Mouse (Mus musculus): ENCODE measurements around the gene Trmt44. TPM values are rescaled to one million over a fixed set of nuclear protein-coding genes. Genes with fewer than 3 reads are reported as not detected.

The Trmt44 gene
- polyA plus RNA-seq, 1 experiment from 2014 or later: 9.1 TPM

DNA sequence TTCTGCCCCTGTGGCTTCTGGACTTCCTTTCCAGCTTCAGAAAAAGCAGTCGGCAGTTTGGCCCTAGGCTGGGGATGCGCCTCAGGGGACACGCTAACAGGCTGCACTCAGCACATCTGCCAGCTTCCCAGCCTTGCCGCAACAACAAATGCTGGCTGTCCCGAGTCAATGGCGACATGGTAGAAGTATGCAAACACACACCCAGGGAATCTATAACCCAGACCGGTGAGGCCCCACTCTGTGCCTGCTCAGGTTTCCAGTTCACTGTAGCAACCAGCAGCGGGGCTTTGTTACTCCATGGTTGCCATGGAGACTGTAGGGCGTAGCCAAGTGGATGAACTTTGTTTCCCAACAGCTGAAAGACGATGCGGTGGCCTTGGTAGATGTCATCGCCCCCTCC, 34.5 kb upstream of the Trmt44 start:
- no peak for ATAC-seq (ENCODE audit: low read depth)
- Histone ChIP-seq H3K4me3 (ENCODE audit: low read length) (no peak overlapping the region), H3K9ac (ENCODE audit: low read length) (no peak overlapping the region), H3K9me3 (ENCODE audit: control insufficient read depth, low read length) (no peaks in the 10 kb centered on the region), H3K4me2 (ENCODE audit: low read depth, low read length) (no peak overlapping the region), H3K4me1 (replicated peaks; ENCODE audit: control insufficient read depth, insufficient read depth, low read length) (peaks cover 15% of the 10 kb centered on the region), H3K27me3 (ENCODE audit: control insufficient read depth, insufficient read depth, low read depth, low read length) (no peaks in the 10 kb centered on the region), H3K36me3 (ENCODE audit: control insufficient read depth, insufficient read depth, low read length) (no peaks in the 10 kb centered on the region; the same call in 1 of the 2 replicates), H3K27ac (ENCODE audit: low read length) (no peak overlapping the region)
- WGBS: 27% methylated on average over 12 of the region's 12 CpGs

DNA sequence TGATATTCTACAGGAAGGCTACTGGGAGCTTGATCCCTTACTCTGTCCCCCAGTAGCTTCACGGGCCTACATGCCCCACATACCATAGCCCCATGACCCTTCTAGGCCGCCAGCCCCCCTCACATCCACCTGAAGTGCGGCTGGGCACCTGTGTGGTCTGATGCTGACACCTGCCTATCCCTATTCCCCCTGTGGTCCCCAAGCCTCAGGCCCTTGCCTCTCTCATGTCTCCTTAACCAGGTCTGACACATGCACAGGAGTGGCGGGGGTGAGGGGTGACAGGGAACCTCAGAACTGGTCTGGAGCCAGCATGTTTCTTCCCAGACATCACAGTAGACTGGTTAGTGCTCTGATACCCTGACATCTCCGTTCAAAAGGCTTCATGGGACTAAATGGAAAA, 33.7 kb upstream of the Trmt44 start:
- WGBS: 65% methylated on average over 5 of the region's 5 CpGs
- Histone ChIP-seq H3K27me3 (ENCODE audit: control insufficient read depth, insufficient read depth, low read depth, low read length) (no peaks in the 10 kb centered on the region), H3K27ac (ENCODE audit: low read length) (no peak overlapping the region), H3K4me2 (ENCODE audit: low read depth, low read length) (no peak overlapping the region), H3K9ac (ENCODE audit: low read length) (no peak overlapping the region), H3K36me3 (ENCODE audit: control insufficient read depth, insufficient read depth, low read length) (no peaks in the 10 kb centered on the region; the same call in 1 of the 2 replicates), H3K4me3 (ENCODE audit: low read length) (no peak overlapping the region), H3K4me1 (replicated peaks; ENCODE audit: control insufficient read depth, insufficient read depth, low read length) (peaks cover 15% of the 10 kb centered on the region), H3K9me3 (ENCODE audit: control insufficient read depth, low read length) (no peaks in the 10 kb centered on the region)
- ATAC-seq (ENCODE audit: low read depth): no peak

DNA sequence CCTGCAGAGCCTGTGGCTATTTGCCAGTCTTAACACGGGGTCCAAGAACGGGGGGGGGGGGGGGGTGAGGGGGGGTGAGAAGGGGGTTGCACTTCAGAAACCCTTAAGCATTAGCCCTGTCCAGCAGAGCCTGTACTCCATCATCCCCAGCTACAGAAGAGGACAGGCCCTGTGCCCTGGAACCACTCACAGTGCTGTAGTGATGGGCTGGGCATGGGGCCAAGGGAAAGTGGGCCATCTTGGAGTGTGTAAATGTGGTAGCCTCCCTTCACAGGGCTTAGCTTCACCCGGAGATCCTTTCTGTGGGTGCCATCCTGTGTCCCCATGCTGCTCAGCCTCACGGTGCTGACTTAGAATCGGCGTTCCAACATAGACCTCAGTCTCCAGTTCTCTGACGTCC, 32.9 kb upstream of the Trmt44 start:
- ATAC-seq (ENCODE audit: low read depth): peak; percentile 84
- Histone ChIP-seq H3K27me3 (ENCODE audit: control insufficient read depth, insufficient read depth, low read depth, low read length) (no peaks in the 10 kb centered on the region), H3K9ac (ENCODE audit: low read length) (no peak overlapping the region), H3K36me3 (ENCODE audit: control insufficient read depth, insufficient read depth, low read length) (peaks cover 3% of the 10 kb centered on the region; the same call in 1 of the 2 replicates), H3K9me3 (ENCODE audit: control insufficient read depth, low read length) (no peaks in the 10 kb centered on the region), H3K4me2 (ENCODE audit: low read depth, low read length) (no peak overlapping the region), H3K4me3 (ENCODE audit: low read length) (no peak overlapping the region), H3K4me1 (replicated peaks; ENCODE audit: control insufficient read depth, insufficient read depth, low read length) (peaks cover 15% of the 10 kb centered on the region), H3K27ac (ENCODE audit: low read length) (no peak overlapping the region)
- WGBS: 72% methylated on average over 6 of the region's 7 CpGs

DNA sequence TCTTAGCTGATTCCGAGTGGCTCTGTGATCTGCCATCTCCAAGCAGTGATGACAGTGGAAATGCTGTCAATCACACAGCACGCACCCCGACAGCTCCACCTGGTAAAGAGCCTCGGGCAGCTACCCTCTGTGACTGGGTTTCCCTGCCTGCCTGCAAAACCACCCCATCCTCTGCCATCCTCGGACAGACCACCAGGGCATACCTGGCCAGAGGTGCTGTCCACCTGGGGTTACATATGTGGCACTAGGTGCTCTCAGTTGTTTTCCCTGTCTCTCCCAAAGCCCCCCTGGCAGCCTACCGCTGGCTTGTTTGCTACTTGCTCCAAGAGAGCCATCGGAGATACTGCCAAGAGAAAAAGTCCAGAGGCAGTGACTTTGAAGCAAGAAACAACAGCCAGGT, 31.9 kb upstream of the Trmt44 start:
- Histone ChIP-seq H3K4me1 (replicated peaks; ENCODE audit: control insufficient read depth, insufficient read depth, low read length) (peaks cover 15% of the 10 kb centered on the region), H3K36me3 (ENCODE audit: control insufficient read depth, insufficient read depth, low read length) (peaks cover 9% of the 10 kb centered on the region), H3K4me3 (ENCODE audit: low read length) (no peak overlapping the region), H3K9me3 (ENCODE audit: control insufficient read depth, low read length) (no peaks in the 10 kb centered on the region), H3K27ac (ENCODE audit: low read length) (no peak overlapping the region), H3K27me3 (ENCODE audit: control insufficient read depth, insufficient read depth, low read depth, low read length) (no peaks in the 10 kb centered on the region), H3K9ac (ENCODE audit: low read length) (no peak overlapping the region), H3K4me2 (ENCODE audit: low read depth, low read length) (no peak overlapping the region)
- no peak for ATAC-seq (ENCODE audit: low read depth)
- 85% methylated on average over 7 of the region's 7 CpGs for WGBS

DNA sequence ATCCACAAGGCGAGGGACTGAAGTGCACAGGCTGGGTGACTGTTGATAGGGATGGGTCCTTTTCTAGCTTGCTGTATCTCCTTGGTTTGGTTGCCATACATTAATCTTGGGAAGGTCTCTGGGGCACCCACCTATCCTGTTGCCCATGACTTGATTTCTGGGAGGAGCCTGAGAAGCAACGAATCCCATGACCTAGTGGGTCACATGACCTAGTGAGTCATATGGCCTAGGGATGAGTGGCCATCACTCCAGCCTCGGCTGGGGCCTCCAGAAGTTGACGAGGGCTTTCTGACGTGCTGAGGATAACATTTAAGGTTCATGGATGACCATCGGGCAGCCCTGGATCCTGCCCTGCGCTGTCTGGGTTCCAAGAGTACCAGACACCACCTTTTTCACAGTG, 30.5 kb upstream of the Trmt44 start:
- 72% methylated on average over 7 of the region's 7 CpGs for WGBS
- Histone ChIP-seq H3K4me1 (replicated peaks; ENCODE audit: control insufficient read depth, insufficient read depth, low read length) (peaks cover 15% of the 10 kb centered on the region), H3K27ac (ENCODE audit: low read length) (no peak overlapping the region), H3K9me3 (ENCODE audit: control insufficient read depth, low read length) (no peaks in the 10 kb centered on the region), H3K27me3 (ENCODE audit: control insufficient read depth, insufficient read depth, low read depth, low read length) (no peaks in the 10 kb centered on the region), H3K4me3 (ENCODE audit: low read length) (no peak overlapping the region), H3K9ac (ENCODE audit: low read length) (no peak overlapping the region), H3K36me3 (ENCODE audit: control insufficient read depth, insufficient read depth, low read length) (peaks cover 11% of the 10 kb centered on the region), H3K4me2 (ENCODE audit: low read depth, low read length) (no peak overlapping the region)
- ATAC-seq (ENCODE audit: low read depth): no peak

DNA sequence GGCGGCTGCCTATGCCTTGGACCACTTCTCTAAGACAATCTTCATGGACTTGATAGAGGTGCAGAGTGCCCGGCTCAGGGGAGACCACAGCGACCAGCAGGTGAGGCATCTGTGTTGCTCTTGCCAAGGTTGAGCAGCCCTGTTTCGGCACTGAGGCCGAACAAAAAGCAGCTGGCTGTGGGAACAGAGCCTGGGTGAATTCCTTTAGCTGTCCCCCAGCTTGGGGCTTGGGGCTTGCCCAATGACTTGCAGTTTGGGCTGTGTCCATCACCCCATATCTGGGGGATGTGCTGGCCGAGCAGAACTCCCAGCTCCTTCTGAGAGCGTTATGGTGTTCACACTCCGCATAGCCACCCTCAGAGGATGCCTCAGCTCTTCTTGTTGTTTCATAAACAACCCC, 26.7 kb upstream of the Trmt44 start:
- no peaks in the 10 kb centered on the region for H3K27me3 ChIP-seq (ENCODE audit: control insufficient read depth, insufficient read depth, low read depth, low read length)
- H3K4me3 ChIP-seq (ENCODE audit: low read length): no peak overlapping the region
- 83% methylated on average over 8 of the region's 8 CpGs for WGBS
- H3K9me3 ChIP-seq (ENCODE audit: control insufficient read depth, low read length): no peaks in the 10 kb centered on the region; the same call in 1 of the 2 replicates
- H3K27ac ChIP-seq (ENCODE audit: low read length): no peak overlapping the region
- no peak for ATAC-seq (ENCODE audit: low read depth)
- H3K36me3 ChIP-seq (ENCODE audit: control insufficient read depth, insufficient read depth, low read length): peaks cover 16% of the 10 kb centered on the region
- H3K4me1 ChIP-seq (replicated peaks; ENCODE audit: control insufficient read depth, insufficient read depth, low read length): peaks cover 6% of the 10 kb centered on the region
- no peak overlapping the region for H3K4me2 ChIP-seq (ENCODE audit: low read depth, low read length)
- H3K9ac ChIP-seq (ENCODE audit: low read length): no peak overlapping the region

DNA sequence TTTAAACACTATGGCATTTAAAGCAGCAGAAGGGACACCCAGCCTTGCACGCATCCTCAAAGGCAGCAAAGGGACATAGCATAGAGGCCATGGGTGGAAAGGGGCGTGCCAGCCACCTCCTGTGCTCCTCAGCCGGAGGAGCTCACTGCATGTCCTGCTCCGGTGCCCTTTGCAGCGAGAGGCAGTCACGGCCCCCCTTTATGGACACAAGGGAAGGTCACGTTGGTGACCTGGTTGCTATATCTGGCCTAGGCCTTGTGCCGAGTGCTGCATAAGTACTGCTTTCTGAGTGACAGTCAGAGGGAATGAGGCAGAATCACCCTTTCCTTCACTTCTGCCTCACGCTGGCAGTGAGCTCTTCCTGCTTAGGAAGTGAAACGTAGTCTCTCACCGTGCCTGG, 25.4 kb upstream of the Trmt44 start:
- WGBS: 75% methylated on average over 11 of the region's 11 CpGs
- H3K4me3 ChIP-seq (ENCODE audit: low read length): no peak overlapping the region
- peaks cover 16% of the 10 kb centered on the region for H3K36me3 ChIP-seq (ENCODE audit: control insufficient read depth, insufficient read depth, low read length)
- no peaks in the 10 kb centered on the region for H3K27me3 ChIP-seq (ENCODE audit: control insufficient read depth, insufficient read depth, low read depth, low read length)
- H3K4me1 ChIP-seq (replicated peaks; ENCODE audit: control insufficient read depth, insufficient read depth, low read length): peaks cover 13% of the 10 kb centered on the region
- H3K9ac ChIP-seq (ENCODE audit: low read length): no peak overlapping the region
- H3K4me2 ChIP-seq (ENCODE audit: low read depth, low read length): no peak overlapping the region
- ATAC-seq (ENCODE audit: low read depth): no peak
- no peaks in the 10 kb centered on the region; the same call in 1 of the 2 replicates for H3K9me3 ChIP-seq (ENCODE audit: control insufficient read depth, low read length)
- no peak overlapping the region for H3K27ac ChIP-seq (ENCODE audit: low read length)

DNA sequence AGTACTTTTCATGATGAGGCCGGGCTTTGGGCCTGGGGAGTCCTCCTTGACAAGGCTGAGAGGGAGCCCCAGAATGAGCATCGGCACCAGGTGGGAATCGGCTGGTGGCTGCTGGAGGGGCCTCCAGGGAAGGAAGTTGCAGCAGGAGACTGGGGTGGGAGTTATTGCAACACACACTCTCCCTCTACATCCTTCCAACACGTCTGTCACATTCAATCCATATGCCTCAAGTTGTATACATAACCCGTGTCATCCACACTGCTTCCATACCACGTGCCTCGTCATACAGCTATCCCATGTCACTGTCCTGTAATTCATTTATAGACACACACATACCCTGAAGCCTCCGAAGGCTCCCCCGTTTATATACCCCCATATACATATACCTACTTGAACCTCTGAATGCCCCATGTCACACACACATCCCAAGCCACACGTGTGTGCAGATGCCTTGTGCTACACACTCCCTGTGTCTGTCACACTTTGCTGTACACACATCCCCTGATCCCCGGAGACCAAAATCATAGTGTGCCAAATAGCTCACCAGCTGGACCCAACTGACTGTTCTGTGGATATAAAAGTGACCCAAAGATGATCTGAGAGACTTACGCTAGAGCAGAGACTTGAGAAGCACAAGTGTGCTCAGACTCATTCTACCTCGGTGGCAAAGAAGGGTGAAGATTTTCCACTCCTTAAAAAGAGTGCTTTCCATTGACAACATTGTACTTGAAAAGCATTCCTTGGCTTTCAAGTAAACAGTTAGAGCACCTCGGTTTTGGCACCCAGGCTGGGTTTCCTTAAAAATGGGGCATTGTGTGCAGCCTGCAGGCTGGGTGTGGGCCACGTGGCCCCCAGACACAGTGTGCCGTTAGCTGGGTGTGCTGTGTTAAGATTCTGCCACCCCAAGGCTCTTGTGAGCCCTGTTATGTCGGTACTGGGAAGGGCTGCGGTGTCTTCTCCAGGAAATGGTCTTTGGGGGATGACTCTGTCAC, 21.6 kb upstream of the Trmt44 start:
- Histone ChIP-seq H3K27ac (ENCODE audit: low read length) (peak overlapping the region; percentile 36; the same call in 1 of the 2 replicates), H3K4me3 (ENCODE audit: low read length) (no peak overlapping the region), H3K27me3 (ENCODE audit: control insufficient read depth, insufficient read depth, low read depth, low read length) (no peaks in the 10 kb centered on the region), H3K9ac (ENCODE audit: low read length) (peak overlapping the region; percentile 40; the same call in 1 of the 2 replicates), H3K9me3 (ENCODE audit: control insufficient read depth, low read length) (no peaks in the 10 kb centered on the region; the same call in 1 of the 2 replicates), H3K4me1 (replicated peaks; ENCODE audit: control insufficient read depth, insufficient read depth, low read length) (peaks cover 13% of the 10 kb centered on the region), H3K4me2 (ENCODE audit: low read depth, low read length) (no peak overlapping the region), H3K36me3 (ENCODE audit: control insufficient read depth, insufficient read depth, low read length) (peaks cover 15% of the 10 kb centered on the region)
- ATAC-seq (ENCODE audit: low read depth): peak; percentile 80
- 46% methylated on average over 18 of the region's 18 CpGs for WGBS

DNA sequence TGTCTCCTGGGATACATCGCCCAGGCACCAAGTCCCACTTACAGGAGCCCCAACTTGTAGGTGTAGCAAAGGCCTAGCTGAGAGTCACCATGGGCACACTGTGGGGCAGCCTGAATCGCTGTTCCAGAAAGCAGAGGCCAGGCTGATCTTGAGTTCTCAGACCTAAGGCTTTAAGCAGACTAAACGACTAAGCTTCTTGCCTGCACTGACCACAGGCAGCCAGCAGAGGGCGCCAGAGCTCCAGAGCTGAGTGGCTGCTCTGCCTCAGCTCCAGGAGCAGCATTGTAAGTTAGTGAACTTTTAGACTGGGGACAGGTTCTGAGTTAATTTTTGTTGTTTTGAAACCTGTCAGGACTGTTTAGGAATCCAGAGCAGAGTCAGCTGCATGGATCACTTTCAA, 20.8 kb upstream of the Trmt44 start:
- peak; percentile 54 for ATAC-seq (ENCODE audit: low read depth)
- H3K27me3 ChIP-seq (ENCODE audit: control insufficient read depth, insufficient read depth, low read depth, low read length): no peaks in the 10 kb centered on the region
- H3K4me3 ChIP-seq (ENCODE audit: low read length): no peak overlapping the region
- H3K4me2 ChIP-seq (ENCODE audit: low read depth, low read length): no peak overlapping the region
- H3K27ac ChIP-seq (ENCODE audit: low read length): 0 out of 2 replicates have a peak overlapping the region, but pooled peaks have one; percentile 17
- H3K4me1 ChIP-seq (replicated peaks; ENCODE audit: control insufficient read depth, insufficient read depth, low read length): peaks cover 13% of the 10 kb centered on the region
- WGBS: 17% methylated on average over 4 of the region's 4 CpGs
- H3K9ac ChIP-seq (ENCODE audit: low read length): peak overlapping the region; percentile 40; the same call in 1 of the 2 replicates
- H3K9me3 ChIP-seq (ENCODE audit: control insufficient read depth, low read length): no peaks in the 10 kb centered on the region; the same call in 1 of the 2 replicates
- H3K36me3 ChIP-seq (ENCODE audit: control insufficient read depth, insufficient read depth, low read length): peaks cover 19% of the 10 kb centered on the region
